Comparison of ENCODE assay signal across 8 mouse cellular contexts in the genomic region with DNA sequence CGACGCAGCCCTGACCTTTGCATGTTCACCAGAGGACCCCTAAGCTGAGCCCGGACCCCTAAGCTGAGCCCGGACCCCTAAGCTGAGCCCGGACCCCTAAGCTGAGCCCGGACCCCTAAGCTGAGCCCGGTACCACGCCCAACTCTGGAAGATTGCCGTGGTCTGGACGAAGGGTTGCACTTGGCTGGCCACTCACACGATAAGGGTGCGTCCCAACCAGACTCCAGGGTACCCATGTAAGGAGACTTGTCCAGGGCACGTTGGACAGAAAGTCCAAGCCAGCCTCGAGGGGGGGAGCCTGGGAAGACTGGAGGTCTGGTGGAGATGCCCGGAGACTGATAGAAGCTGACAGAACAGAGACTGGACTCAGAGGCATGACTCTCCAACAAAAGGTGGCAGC. TPM values are rescaled to one million over a fixed set of nuclear protein-coding genes. Genes with fewer than 3 reads are reported as not detected.
DNase-seq lines count a peak whose midpoint lies in the region; ATAC-seq and TF ChIP-seq lines count a peak whose summit lies in the region.

No protein-coding gene starts in this region.

- H3K27me3 ChIP-seq in cerebellum, adult 2 months (ENCODE audit: control insufficient read depth, insufficient read depth, low read length), result no peaks in the 10 kb centered on the region
- H3K27me3 ChIP-seq in heart, embryonic 16.5 days (ENCODE audit: control insufficient read depth, insufficient read depth, low read length), result peaks cover 2% of the 10 kb centered on the region
- no peaks in the 10 kb centered on the region for H3K27me3 ChIP-seq in lung, postnatal 0 days (replicated peaks; ENCODE audit: insufficient read depth, low read length)

- H3K4me1 ChIP-seq in cerebellum, adult 2 months (ENCODE audit: control insufficient read depth, insufficient read depth, low read length), result no peaks in the 10 kb centered on the region
- peaks cover 7% of the 10 kb centered on the region for H3K4me1 ChIP-seq in heart, embryonic 16.5 days (ENCODE audit: control insufficient read depth, insufficient read depth, low read length)
- peaks cover 5% of the 10 kb centered on the region; the same call in 1 of the 2 replicates for H3K4me1 ChIP-seq in lung, postnatal 0 days (ENCODE audit: insufficient read depth, low read depth, low read length)

- no peak for TF ChIP-seq CTCF in cerebellum, adult 2 months (IDR thresholded peaks at IDR 0.05; ENCODE audit: borderline replicate concordance, insufficient read depth, low read depth, low read length)
- TF ChIP-seq CTCF in lung, postnatal 0 days (IDR thresholded peaks at IDR 0.05), result no peak

- H3K4me2 ChIP-seq in heart, embryonic 16.5 days (ENCODE audit: low read depth, low read length), result peak overlapping the region; percentile 99
- H3K4me2 ChIP-seq in lung, postnatal 0 days (replicated peaks; ENCODE audit: low read depth, low read length), result peak overlapping the region; percentile 96

- H3K36me3 ChIP-seq in heart, embryonic 16.5 days (ENCODE audit: control insufficient read depth, insufficient read depth), result no peaks in the 10 kb centered on the region
- no peaks in the 10 kb centered on the region for H3K36me3 ChIP-seq in lung, postnatal 0 days (ENCODE audit: insufficient read depth, low read length)

- ATAC-seq in cerebellum, adult (ENCODE audit: insufficient number of reproducible peaks, low FRiP score, low TSS enrichment), result no peak
- no peak for ATAC-seq in heart, embryonic 16.5 days (replicated peaks; ENCODE audit: extremely low read depth, insufficient read depth, low FRiP score)
- ATAC-seq in lung, postnatal 0 days, result no peak

- TF ChIP-seq POLR2A in cerebellum, adult 2 months (IDR thresholded peaks at IDR 0.05; ENCODE audit: borderline replicate concordance, insufficient read depth, low read length), result no peak

- no peaks in the 10 kb centered on the region for H3K9me3 ChIP-seq in heart, embryonic 16.5 days (replicated peaks; ENCODE audit: control insufficient read depth, low read length)
- H3K9me3 ChIP-seq in lung, postnatal 0 days (ENCODE audit: low read length), result no peaks in the 10 kb centered on the region

- H3K9ac ChIP-seq in heart, embryonic 16.5 days (ENCODE audit: low read length), result peak overlapping the region; percentile 73
- peak overlapping the region; percentile 58 for H3K9ac ChIP-seq in lung, postnatal 0 days (replicated peaks; ENCODE audit: low read depth)

- no peak overlapping the region for H3K27ac ChIP-seq in cerebellum, adult 2 months (ENCODE audit: insufficient read depth, low read length)
- H3K27ac ChIP-seq in heart, embryonic 16.5 days (ENCODE audit: low read length), result no peak overlapping the region
- H3K27ac ChIP-seq in lung, postnatal 0 days (ENCODE audit: low read length), result peak overlapping the region; percentile 85; the same call in 1 of the 2 replicates

- 17% methylated on average over 15 of the region's 15 CpGs for WGBS in cerebellum, adult 2 months
- 20% methylated on average over 15 of the region's 15 CpGs for WGBS in heart, embryonic 16.5 days
- WGBS in lung, postnatal 0 days, result 20% methylated on average over 15 of the region's 15 CpGs

- H3K4me3 ChIP-seq in cerebellum, adult 2 months (replicated peaks; ENCODE audit: insufficient read depth, low read depth, low read length), result peak overlapping the region; percentile 60
- H3K4me3 ChIP-seq in heart, embryonic 16.5 days (ENCODE audit: low read length), result peak overlapping the region; percentile 68
- H3K4me3 ChIP-seq in lung, postnatal 0 days (ENCODE audit: low read depth, low read length), result peak overlapping the region; percentile 58

- no peak for TF ChIP-seq EP300 in lung, postnatal 0 days (IDR thresholded peaks at IDR 0.05)

- DNase-seq in cerebellum, adult 11-12 months, result peak; percentile 53
- DNase-seq in cerebellum, adult 2 months, result peak in 1 of 2 experiments; percentile 20
- DNase-seq in lung, postnatal 0 days (ENCODE audit: low spot score), result peak; percentile 34
- no peak for DNase-seq in yolk sac, embryonic 10.5 days (ENCODE audit: low spot score)
- DNase-seq in thymus, postnatal 4 days, result no peak
- no peak for DNase-seq in gastrocnemius, adult 18-20 months (ENCODE audit: low spot score)

RNA-seq across cellular contexts. Expression of gene Eva1c, which starts 5.2 kb away (rescaled TPM):
- 2.2 and 3.2 TPM in 2 replicates for polyA plus RNA-seq in cerebellum, adult 2 months (2012; rRNA removed)
- 3.3 TPM in 2 replicates for polyA plus RNA-seq in heart, embryonic 16.5 days (2015; fragmentation: Nextera tagmentation; extraction: Ambion mirVana)
- polyA plus RNA-seq in lung, postnatal 0 days (2015; fragmentation: Nextera tagmentation; extraction: Ambion mirVana), result 5.9 and 9.6 TPM in 2 replicates
- total RNA-seq in gastrocnemius, adult 18-20 months (2021), result under 1 TPM; 0.26 to 0.59 TPM

RNA-seq across cellular contexts. Expression of gene Urb1, which starts 21.5 kb away (rescaled TPM):
- polyA plus RNA-seq in cerebellum, adult 2 months (2012; rRNA removed), result 4.9 and 5.3 TPM in 2 replicates
- 6.7 and 7.2 TPM in 2 replicates for polyA plus RNA-seq in heart, embryonic 16.5 days (2015; fragmentation: Nextera tagmentation; extraction: Ambion mirVana)
- 2.7 TPM in 2 replicates for polyA plus RNA-seq in lung, postnatal 0 days (2015; fragmentation: Nextera tagmentation; extraction: Ambion mirVana)
- total RNA-seq in gastrocnemius, adult 18-20 months (2021), result 1 to 10 TPM; 5.1 to 5.2 TPM

Comparison
In these comparisons a context has a peak if more than half of its experiments do, and no peak if none do; other contexts are left out.
1. DNase-seq: peak in cerebellum, adult 11-12 months (single experiment) and lung, postnatal 0 days (single experiment); none in yolk sac, embryonic 10.5 days (single experiment), thymus, postnatal 4 days (single experiment) and gastrocnemius, adult 18-20 months (single experiment).
2. Peak in every context shown above with its lines, with median percentiles within 50 percentile points of each other: H3K4me3 ChIP-seq.